Mouse (Mus musculus) layer of hippocampus, postnatal 14 days (tissue): ENCODE results near the gene Mtnr1a. TPM values are rescaled to one million over a fixed set of nuclear protein-coding genes. Genes with fewer than 3 reads are reported as not detected.
A peak's percentile ranks its signal among the peaks of the same experiment; 100 is the strongest.

Experiments
- DNase-seq, 2 experiments: peaks; one replicate each; pipeline ENCODE4 v3.0.0; 2021 to 2022; ENCODE audit warnings: low spot score in 2 of 2, mixed read lengths in 1 of 2
- total RNA-seq, 2 experiments: library from RNA; stranded (reverse); gene quantifications; 2 replicates each; pipeline ENCODE4 v1.2.3; 2021

The Mtnr1a gene
- total RNA-seq, 2 experiments from 2014 or later = not detected

DNA sequence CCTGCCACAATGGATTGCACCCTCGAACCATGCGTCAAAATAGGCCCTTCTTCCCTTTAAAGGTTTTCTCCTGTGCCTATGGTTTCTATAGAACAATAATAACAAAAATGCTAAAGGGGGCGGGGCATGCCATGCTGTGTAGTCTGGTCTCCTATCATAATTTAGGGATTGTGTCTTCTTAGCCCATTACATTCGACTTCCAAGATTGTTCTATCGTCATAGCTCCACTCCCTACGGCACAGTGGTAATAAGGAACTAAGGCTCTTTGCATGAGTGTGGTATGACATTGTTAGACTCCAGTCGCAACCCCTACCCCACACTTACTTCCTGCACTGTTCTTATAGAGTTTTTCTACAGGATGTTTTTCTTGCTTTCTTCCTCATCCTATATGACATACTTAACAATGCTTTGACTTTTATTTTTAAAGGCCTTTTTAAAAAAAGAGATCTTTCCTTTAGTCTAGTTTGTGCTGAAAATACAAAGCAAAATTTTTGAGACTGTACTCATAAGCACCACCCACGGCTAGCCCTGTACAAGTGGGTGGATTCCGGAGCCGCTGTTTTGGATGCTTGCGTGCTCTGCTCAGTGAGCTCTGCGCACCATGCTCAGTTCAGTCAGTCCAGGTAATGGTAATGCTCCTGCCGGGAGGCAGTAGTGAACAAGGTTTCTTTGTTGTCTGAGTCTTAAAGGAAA, 40.6 kb downstream of the Mtnr1a start:
- DNase-seq = peak; percentile 23 to 31

GRCm38 (mm10) chr8:45110064-45110812, 41.3 kb downstream of the Mtnr1a start:
- DNase-seq = no peak

DNA sequence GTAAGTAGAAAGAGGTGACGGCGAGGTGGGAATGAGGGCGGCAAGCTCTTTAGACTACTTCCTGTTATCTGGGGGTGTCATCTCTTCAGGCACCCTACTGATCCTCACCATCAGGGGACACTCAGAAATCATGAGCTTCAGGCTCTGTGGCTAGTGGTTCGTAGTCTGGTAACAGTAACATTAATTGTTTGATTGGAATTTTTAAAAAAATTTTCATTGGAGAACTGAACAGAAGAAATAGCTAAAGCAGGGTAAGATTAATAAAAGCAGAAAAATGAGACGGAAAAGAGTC, 41.8 kb downstream of the Mtnr1a start:
- no peak for DNase-seq

- no peak for DNase-seq
Observed at GRCm38 (mm10) chr8:45111820-45112219, 42.9 kb downstream of the Mtnr1a start.

- peak in 1 of 2 experiments; percentile 15 for DNase-seq
Observed at GRCm38 (mm10) chr8:45117588-45117987, 48.7 kb downstream of the Mtnr1a start.

DNA sequence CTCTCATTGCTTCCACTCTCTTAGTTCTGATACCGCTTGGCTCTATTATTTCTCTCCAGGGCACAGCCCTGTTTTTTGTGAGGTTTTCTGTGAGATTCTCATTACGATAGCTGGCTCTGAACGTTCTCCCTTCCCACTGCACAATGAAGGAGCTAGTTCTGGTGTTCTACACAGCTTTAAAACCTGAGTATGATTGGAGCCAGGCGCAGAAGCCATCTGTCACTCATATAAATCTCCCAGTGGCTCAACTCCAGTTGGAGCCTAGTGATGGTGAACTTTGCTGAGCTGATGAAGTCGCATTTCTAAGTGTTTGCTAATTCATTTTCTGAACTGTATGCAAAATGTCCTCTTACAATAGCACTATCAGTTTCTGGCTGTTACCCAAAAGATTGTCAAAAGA, 56.7 kb downstream of the Mtnr1a start:
- peak in 1 of 2 experiments; percentile 44 for DNase-seq

Other genes starting within 250 kb of the Mtnr1a start
- 10 to 100 TPM; 34.5 TPM for gene Fat1, start 133.7 kb upstream of the Mtnr1a start, total RNA-seq
- not detected for gene F11, start 192.9 kb downstream of the Mtnr1a start, total RNA-seq
- not detected for gene Klkb1, start 225.7 kb downstream of the Mtnr1a start, total RNA-seq
- not detected for gene Gm45753, start 239.3 kb downstream of the Mtnr1a start, total RNA-seq